Mouse (Mus musculus) fibroblast of lung, adult 2 months (primary cell): ENCODE results near the gene Htra1.
A peak's percentile ranks its signal among the peaks of the same experiment; 100 is the strongest.

Experiments used
- DNase-seq: peaks from one replicate; pipeline ENCODE4 v3.0.0-alpha.2; 2011; ENCODE audit warnings: low read depth

Htra1 gene

DNA sequence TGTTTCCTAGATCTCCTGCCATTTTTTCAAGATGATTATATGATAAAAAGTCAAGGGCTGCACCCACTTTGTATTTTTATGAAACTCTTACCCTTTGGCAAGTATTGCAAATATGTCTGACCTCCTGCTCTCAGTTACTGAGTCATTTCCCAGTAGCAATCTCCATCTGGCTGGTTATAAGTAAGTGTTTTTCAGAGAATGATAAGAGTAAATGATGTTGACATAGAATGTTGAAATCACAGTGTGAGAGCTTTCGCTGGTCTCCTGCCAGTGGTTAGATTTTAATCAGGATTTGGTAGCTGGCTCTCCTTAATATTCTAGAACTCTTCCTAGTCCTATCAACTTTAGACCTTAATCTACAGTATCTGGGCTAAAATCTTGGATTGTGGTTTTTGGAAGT is 76.0 kb downstream of the Htra1 start:
- peak; percentile 62 for DNase-seq

GRCm38 (mm10) chr7:131019181-131019580 is 83.3 kb downstream of the Htra1 start:
- DNase-seq, result no peak

DNA sequence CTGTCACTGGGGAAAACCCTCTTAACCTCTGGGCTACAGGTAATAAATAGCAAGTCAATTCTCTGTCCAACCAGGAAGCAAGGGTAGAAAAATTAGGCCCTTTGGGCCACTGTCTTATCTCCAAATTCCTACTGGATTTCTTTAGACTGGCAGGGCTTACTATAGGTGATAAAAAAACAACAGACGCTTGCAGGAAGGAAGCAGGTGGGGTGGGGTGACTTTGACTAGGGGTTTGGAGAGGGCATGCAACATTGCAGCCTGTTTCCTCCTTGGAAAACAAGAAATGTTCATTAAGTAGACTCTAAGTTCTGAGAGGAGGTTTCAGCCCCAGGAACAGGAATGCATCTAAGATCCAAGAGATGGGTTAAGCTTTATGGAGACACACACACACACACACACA is 88.9 kb downstream of the Htra1 start:
- no peak for DNase-seq

GRCm38 (mm10) chr7:131027557-131027956 is 91.6 kb downstream of the Htra1 start:
- DNase-seq, result no peak

DNA sequence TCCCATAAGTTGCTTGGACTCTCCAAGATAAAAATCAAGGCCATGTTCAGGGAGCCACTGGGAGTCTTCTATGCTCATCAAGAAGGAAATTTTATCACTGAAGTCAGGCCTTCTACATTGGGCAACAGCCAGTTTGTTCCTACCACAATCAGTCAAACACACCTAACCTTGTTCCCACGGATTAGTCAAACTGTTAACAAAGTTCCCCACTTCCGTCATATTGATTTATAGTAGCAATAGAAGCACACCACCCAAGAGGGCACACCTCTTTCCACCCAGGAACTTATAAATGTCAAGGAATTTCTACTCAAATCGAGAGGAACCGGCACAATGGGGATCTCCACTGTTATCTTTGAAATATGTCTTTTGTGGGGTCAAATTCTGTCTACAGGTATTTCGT is 95.8 kb downstream of the Htra1 start, which contains the start of gene Dmbt1:
Dmbt1 (plus strand) TSS at position 299 of the 400 bp plus-strand sequence.
- DNase-seq, result no peak
